19 mouse cellular contexts compared by ENCODE assay signal in the genomic region with DNA sequence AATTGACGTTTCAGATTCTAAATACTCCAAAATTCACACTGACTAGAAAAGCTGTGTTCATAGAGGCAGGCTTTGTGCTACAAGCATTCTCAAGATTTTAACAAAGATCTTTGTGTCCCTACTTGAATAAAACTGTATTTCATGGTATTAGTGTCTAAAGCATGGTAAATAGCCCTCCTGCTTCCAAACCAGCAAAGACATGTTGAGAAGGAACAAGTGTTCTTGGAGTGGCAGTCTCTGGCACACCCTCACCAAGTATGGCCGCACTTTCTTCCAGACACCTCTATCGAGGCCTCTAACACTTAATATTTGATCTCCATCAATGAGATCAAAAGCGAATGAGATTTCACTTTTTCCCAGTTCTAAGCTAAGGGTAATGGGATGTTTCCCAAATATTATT.
"Had no signal": no experiment of that assay in that cellular context is flagged by ENCODE, and none has a peak within 500 bp of the region (broad histone marks: within the 10 kb centered on the region; RNA-seq: fewer than 3 reads in every experiment).

No protein-coding gene starts in this region.

- H3K27me3 ChIP-seq: liver, embryonic 13.5 days; liver, embryonic 15.5 days; midbrain, embryonic 12.5 days; neural tube, embryonic 13.5 days; neural tube, embryonic 15.5 days had no signal

- H3K9ac ChIP-seq: liver, embryonic 13.5 days; liver, embryonic 15.5 days; liver, postnatal 0 days; midbrain, embryonic 12.5 days; neural tube, embryonic 13.5 days; neural tube, embryonic 15.5 days had no signal

- H3K36me3 ChIP-seq: liver, embryonic 13.5 days; liver, embryonic 15.5 days; midbrain, embryonic 10.5 days; midbrain, embryonic 12.5 days; neural tube, embryonic 13.5 days; neural tube, embryonic 15.5 days had no signal

- H3K9me3 ChIP-seq: liver, embryonic 13.5 days; liver, embryonic 15.5 days; midbrain, embryonic 10.5 days; midbrain, embryonic 12.5 days; neural tube, embryonic 13.5 days; neural tube, embryonic 15.5 days had no signal

- H3K4me3 ChIP-seq: liver, embryonic 13.5 days; liver, embryonic 15.5 days; midbrain, embryonic 10.5 days; midbrain, embryonic 12.5 days; myocyte; neural tube, embryonic 13.5 days; neural tube, embryonic 15.5 days had no signal

- H3K4me1 ChIP-seq: liver, embryonic 13.5 days; liver, embryonic 15.5 days; midbrain, embryonic 10.5 days; midbrain, embryonic 12.5 days; neural tube, embryonic 13.5 days; neural tube, embryonic 15.5 days had no signal

- DNase-seq: liver, embryonic 13.5 days; liver, postnatal 0 days; midbrain, embryonic 14.5 days; retina, postnatal 1 day; right cerebral cortex, adult 18-20 months; right cerebral cortex, postnatal 25 days; right cerebral cortex, postnatal 4 days; spleen, adult 18-20 months; thymus, adult 18-20 months; thymus, postnatal 14 days; thymus, postnatal 36 days had no signal

- H3K4me2 ChIP-seq: liver, embryonic 11.5 days; liver, embryonic 13.5 days; liver, embryonic 15.5 days; midbrain, embryonic 12.5 days; neural tube, embryonic 13.5 days; neural tube, embryonic 15.5 days had no signal

- H3K27ac ChIP-seq: liver, embryonic 13.5 days; liver, embryonic 15.5 days; midbrain, embryonic 10.5 days; midbrain, embryonic 12.5 days; neural tube, embryonic 13.5 days; neural tube, embryonic 15.5 days had no signal

- ATAC-seq: liver, postnatal 0 days; midbrain, embryonic 16.5 days had no signal
